Mouse (Mus musculus) CH12.LX (cell line): ENCODE results near the gene Col27a1.

ENCODE experiments used
- CTCF ChIP-seq, 2 experiments: IDR thresholded peaks in 1 of 2; conservative IDR thresholded peaks in 1 of 2; 2 replicates each; pipeline ENCODE4 v1.5.1; 2011 to 2012; ENCODE audit warnings: low read depth in 2 of 2, low read length in 2 of 2, improper control_type of control experiment in 1 of 2, inconsistent platforms in 1 of 2, mild to moderate bottlenecking in 1 of 2, moderate library complexity in 1 of 2
- HCFC1 ChIP-seq: IDR thresholded peaks from 2 replicates; pipeline ENCODE4 v1.6.1; 2012; ENCODE audit warnings: low read depth, mild to moderate bottlenecking, inconsistent platforms, low read length, improper control_type of control experiment
- JUN ChIP-seq: IDR thresholded peaks from 2 replicates; pipeline ENCODE4 v1.6.1; 2011; ENCODE audit warnings: low read depth, mild to moderate bottlenecking, low read length, improper control_type of control experiment, moderate library complexity; ENCODE audit not compliant: insufficient read depth
- MXI1 ChIP-seq: IDR thresholded peaks from 2 replicates; pipeline ENCODE4 v1.6.1; 2011; ENCODE audit warnings: mild to moderate bottlenecking, low read depth, low read length, improper control_type of control experiment
- MYC ChIP-seq: IDR thresholded peaks from 2 replicates; pipeline ENCODE4 v1.6.1; 2011; ENCODE audit warnings: low read depth, mild to moderate bottlenecking, improper control_type of control experiment, low read length
- POLR2AphosphoS2 ChIP-seq: IDR thresholded peaks from 2 replicates; pipeline ENCODE4 v1.6.1; 2011; ENCODE audit warnings: low read depth, low read length, improper control_type of control experiment
- TBP ChIP-seq: conservative IDR thresholded peaks from 2 replicates; pipeline ENCODE4 v1.6.1; 2011; ENCODE audit warnings: low read depth, low read length, improper control_type of control experiment
- TCF12 ChIP-seq: IDR thresholded peaks from 2 replicates; pipeline ENCODE4 v1.6.1; 2014; ENCODE audit warnings: low read depth, mild to moderate bottlenecking, inconsistent platforms, low read length, improper control_type of control experiment

DNA sequence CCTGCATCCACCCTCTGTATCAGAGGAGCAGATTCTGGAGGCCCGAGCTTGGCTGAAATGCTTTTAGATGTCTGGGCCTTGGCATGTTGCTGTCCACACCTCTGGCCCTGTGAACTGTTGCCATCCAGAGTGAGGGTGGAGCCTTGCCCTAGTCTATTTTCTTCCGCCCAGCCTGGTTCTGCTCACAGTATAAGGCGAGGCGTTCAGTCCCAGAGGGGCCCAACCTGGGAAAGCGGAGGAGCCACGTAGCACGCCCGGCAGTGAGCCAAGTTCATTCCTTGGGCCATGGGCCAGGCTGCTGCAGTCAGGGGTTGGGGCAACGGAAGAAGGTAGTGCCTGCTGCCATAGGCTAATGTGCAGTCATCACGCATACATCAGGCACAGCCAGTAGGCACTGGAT, 46.7 kb downstream of the Col27a1 start:
- TF ChIP-seq TBP (no peak), JUN (no peak), MYC (no peak), POLR2AphosphoS2 (no peak), HCFC1 (no peak), CTCF (conservative IDR thresholded peaks at IDR 0.05 in 1 of 2, IDR thresholded peaks at IDR 0.05 in 1 of 2; ENCODE audit: low read depth in 2 of 2, low read length in 2 of 2) (no peak), TCF12 (no peak), MXI1 (no peak)
